Mouse (Mus musculus): ENCODE measurements around the gene Hoxb9. TPM values are rescaled to one million over a fixed set of nuclear protein-coding genes. Genes with fewer than 3 reads are reported as not detected.

Hoxb9 gene
- polyA plus RNA-seq, 2 experiments = 0.01 TPM; not detected in 1

DNA sequence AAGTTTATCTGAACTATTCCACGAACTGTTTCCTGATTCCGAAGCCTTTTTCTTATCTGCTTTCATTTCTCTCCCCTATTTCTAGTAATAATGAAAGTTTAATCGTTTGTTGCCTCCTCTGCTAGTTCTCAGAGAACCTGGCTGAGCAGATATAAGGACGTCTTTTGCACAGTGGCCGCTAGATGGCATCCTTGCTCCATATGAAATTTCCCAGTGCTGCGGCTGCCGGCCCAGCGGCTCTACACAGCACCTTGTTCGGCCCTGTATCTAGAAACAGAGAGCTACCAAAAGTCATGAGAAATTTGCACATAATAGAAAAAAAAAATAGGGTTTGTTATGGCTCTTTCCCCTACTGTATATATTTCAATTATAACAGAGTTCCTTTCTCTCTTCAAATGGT lies 7.5 kb downstream of the Hoxb9 start:
- Histone ChIP-seq H3K9ac (replicated peaks) (no peak overlapping the region), H3K9me3 (ENCODE audit: control insufficient read depth, low read length) (no peaks in the 10 kb centered on the region), H3K4me1 (replicated peaks; ENCODE audit: control insufficient read depth in 2 of 2, insufficient read depth in 2 of 2, low read length in 1 of 2) (no peaks in the 10 kb centered on the region), H3K36me3 (replicated peaks; ENCODE audit: control insufficient read depth, insufficient read depth, low read depth) (no peaks in the 10 kb centered on the region), H3K27me3 (ENCODE audit: control insufficient read depth, insufficient read depth, low read length) (peaks cover 100% of the 10 kb centered on the region), H3K4me3 (ENCODE audit: insufficient read depth in 1 of 2, low read depth in 2 of 2, low read length in 2 of 2) (no peak overlapping the region), H3K27ac (no peak overlapping the region), H3K4me2 (ENCODE audit: low read depth) (no peak overlapping the region)
- ATAC-seq (ENCODE audit: insufficient read depth) = no peak
- peak; percentile 73 for TF ChIP-seq CTCF (IDR thresholded peaks at IDR 0.05; ENCODE audit: low read depth)
- TF ChIP-seq EP300 (IDR thresholded peaks at IDR 0.05; ENCODE audit: low read depth) = no peak
- under 1% methylated on average over 9 of the region's 9 CpGs for WGBS (ENCODE audit: insufficient replicate concordance)
- peak; percentile 17 to 29 (median 23) for DNase-seq (ENCODE audit: low read depth in 3 of 3, low spot score in 3 of 3)

DNA sequence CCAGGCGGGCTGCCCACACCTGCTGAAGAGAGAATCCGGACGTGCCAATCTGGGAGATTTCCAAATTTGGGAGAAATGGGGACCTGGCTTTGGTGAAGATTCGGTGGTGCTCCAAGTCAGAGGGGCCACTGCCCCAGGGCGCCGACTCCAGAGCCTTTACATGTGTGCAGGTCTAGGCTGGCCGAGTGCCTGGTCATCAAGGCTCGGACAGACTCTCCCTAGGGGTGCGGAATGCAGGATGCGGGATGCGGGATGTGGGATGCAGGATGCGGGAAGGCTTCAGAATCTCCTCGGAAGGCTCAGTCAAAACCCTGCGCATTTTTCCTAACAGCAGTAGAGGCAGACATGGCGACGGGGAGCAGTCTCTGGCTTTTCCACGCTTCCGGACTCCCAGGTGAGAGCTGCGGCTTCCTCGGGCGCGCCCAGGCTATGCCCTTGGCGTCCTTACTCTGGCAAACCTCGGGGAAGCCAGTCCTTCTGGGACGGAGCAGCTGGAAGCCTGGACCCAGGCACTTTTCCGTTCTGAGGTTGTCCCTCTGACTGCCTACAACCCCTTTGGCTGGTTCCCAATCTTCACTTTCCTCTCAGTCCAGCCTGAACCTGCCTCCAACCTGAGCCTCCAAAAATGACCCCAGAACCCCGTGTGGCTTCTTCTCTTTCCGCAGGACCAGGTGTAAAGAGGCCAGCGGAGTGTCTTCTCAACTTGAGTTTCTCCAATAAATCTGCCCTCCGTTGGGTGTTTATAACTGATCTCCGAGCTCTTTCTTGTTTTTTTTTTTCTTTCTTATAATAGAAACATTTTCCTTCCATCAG lies 8.4 kb downstream of the Hoxb9 start:
- H3K27me3 ChIP-seq (ENCODE audit: control insufficient read depth, insufficient read depth, low read length) = peaks cover 100% of the 10 kb centered on the region
- no peak for TF ChIP-seq EP300 (IDR thresholded peaks at IDR 0.05; ENCODE audit: low read depth)
- TF ChIP-seq CTCF (IDR thresholded peaks at IDR 0.05; ENCODE audit: low read depth) = no peak
- H3K9me3 ChIP-seq (ENCODE audit: control insufficient read depth, low read length) = no peaks in the 10 kb centered on the region
- H3K36me3 ChIP-seq (replicated peaks; ENCODE audit: control insufficient read depth, insufficient read depth, low read depth) = no peaks in the 10 kb centered on the region
- H3K4me1 ChIP-seq (replicated peaks; ENCODE audit: control insufficient read depth in 2 of 2, insufficient read depth in 2 of 2, low read length in 1 of 2) = no peaks in the 10 kb centered on the region
- no peak overlapping the region for H3K9ac ChIP-seq (replicated peaks)
- no peak for ATAC-seq (ENCODE audit: insufficient read depth)
- H3K4me2 ChIP-seq (ENCODE audit: low read depth) = no peak overlapping the region
- H3K4me3 ChIP-seq (ENCODE audit: insufficient read depth in 1 of 2, low read depth in 2 of 2, low read length in 2 of 2) = no peak overlapping the region
- DNase-seq (ENCODE audit: low read depth in 3 of 3, low spot score in 3 of 3) = no peak
- 5% methylated on average over 31 of the region's 31 CpGs for WGBS (ENCODE audit: insufficient replicate concordance)
- no peak overlapping the region for H3K27ac ChIP-seq

DNA sequence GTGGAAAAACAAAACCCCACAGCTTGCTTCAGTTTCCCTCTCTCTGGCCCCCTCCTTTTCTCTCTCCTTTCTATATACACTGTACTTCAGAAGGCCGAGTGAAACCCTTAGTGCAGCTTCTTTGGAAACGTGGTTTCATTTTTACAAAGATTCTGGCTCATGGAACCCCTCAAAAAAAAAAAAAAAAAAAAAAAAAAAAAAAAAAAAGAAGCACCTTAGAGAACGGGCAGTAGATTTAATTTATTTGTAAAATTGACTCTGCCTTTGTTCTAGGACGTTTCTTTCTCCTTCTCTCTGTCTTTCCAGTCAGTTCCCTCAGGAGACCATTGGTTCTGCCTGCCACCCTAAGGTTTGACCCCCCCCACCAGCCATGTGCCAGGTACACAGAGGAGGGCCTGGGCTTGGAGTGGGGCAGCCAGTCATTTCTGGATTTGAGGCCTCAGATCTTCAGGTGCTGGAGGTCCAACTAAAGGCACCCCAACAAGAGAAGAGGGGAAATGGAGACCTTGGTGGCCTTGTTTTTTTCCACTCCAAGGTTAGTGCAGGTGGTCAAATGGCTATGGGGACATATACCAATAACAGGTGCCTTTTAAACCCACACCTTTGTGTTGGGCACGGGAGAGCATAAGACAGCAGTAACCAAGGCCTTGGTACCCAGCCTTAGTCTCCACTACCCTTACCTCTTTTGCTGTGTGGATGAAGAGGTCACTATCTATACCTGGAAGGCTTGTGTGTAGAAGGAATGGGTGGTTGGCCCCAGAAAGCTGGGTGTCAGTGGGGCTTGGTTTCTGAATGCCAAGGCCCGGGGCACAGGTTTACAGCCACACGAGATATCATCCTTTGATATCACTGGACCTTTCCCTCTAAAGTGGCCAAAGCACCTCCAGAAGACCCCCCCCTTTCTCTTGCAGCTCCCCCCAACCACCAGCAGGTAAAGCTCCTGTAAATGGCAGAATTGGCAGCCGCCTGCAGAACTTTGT lies 9.4 kb downstream of the Hoxb9 start:
- Histone ChIP-seq H3K9me3 (ENCODE audit: control insufficient read depth, low read length) (no peaks in the 10 kb centered on the region), H3K9ac (replicated peaks) (no peak overlapping the region), H3K36me3 (replicated peaks; ENCODE audit: control insufficient read depth, insufficient read depth, low read depth) (no peaks in the 10 kb centered on the region), H3K4me3 (ENCODE audit: insufficient read depth in 1 of 2, low read depth in 2 of 2, low read length in 2 of 2) (no peak overlapping the region), H3K27ac (no peak overlapping the region), H3K27me3 (ENCODE audit: control insufficient read depth, insufficient read depth, low read length) (peaks cover 100% of the 10 kb centered on the region), H3K4me2 (ENCODE audit: low read depth) (no peak overlapping the region), H3K4me1 (replicated peaks; ENCODE audit: control insufficient read depth in 2 of 2, insufficient read depth in 2 of 2, low read length in 1 of 2) (no peaks in the 10 kb centered on the region)
- TF ChIP-seq CTCF (IDR thresholded peaks at IDR 0.05; ENCODE audit: low read depth) (no peak), EP300 (IDR thresholded peaks at IDR 0.05; ENCODE audit: low read depth) (no peak)
- DNase-seq (ENCODE audit: low read depth in 3 of 3, low spot score in 3 of 3) (no peak), ATAC-seq (ENCODE audit: insufficient read depth) (no peak)
- 16% methylated on average over 8 of the region's 8 CpGs for WGBS (ENCODE audit: insufficient replicate concordance)

DNA sequence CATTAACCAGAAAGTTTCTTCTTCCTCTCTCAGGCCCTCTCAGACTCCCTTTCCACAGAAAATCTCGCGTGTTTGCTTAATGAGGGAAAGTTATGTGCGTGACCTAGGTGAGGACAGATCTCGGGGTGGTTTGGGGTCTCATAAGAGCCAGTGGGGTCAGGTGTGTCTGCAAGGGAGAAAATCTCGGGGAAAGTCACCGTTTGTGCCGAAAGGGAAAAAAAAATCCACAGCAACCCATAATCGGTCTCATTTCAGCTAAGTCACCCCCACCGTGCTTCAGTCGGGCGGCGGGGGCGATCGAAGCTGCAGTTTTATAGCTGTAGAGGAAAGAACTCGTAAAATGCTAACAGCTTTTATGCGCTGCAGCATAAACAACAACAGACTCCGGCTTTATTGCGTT lies 10.1 kb downstream of the Hoxb9 start:
- Histone ChIP-seq H3K27me3 (ENCODE audit: control insufficient read depth, insufficient read depth, low read length) (peaks cover 100% of the 10 kb centered on the region), H3K36me3 (replicated peaks; ENCODE audit: control insufficient read depth, insufficient read depth, low read depth) (no peaks in the 10 kb centered on the region), H3K9me3 (ENCODE audit: control insufficient read depth, low read length) (no peaks in the 10 kb centered on the region), H3K4me1 (replicated peaks; ENCODE audit: control insufficient read depth in 2 of 2, insufficient read depth in 2 of 2, low read length in 1 of 2) (no peaks in the 10 kb centered on the region), H3K9ac (replicated peaks) (no peak overlapping the region), H3K4me3 (ENCODE audit: insufficient read depth in 1 of 2, low read depth in 2 of 2, low read length in 2 of 2) (no peak overlapping the region), H3K4me2 (ENCODE audit: low read depth) (no peak overlapping the region), H3K27ac (no peak overlapping the region)
- ATAC-seq (ENCODE audit: insufficient read depth) (no peak), DNase-seq (ENCODE audit: low read depth in 3 of 3, low spot score in 3 of 3) (no peak)
- 5% methylated on average over 18 of the region's 18 CpGs for WGBS (ENCODE audit: insufficient replicate concordance)
- no peak for TF ChIP-seq EP300 (IDR thresholded peaks at IDR 0.05; ENCODE audit: low read depth)
- TF ChIP-seq CTCF (IDR thresholded peaks at IDR 0.05; ENCODE audit: low read depth) = no peak

Measured in liver, embryonic 14.5 days (tissue).